Mouse (Mus musculus): ENCODE data around the gene Nfatc3. TPM values are rescaled to one million over a fixed set of nuclear protein-coding genes. Genes with fewer than 3 reads are reported as not detected.

Gene Nfatc3
- total and polyA plus RNA-seq, 3 experiments = 20.6 to 70.0 (median 35.2) TPM

GRCm38 (mm10) chr8:106056455-106056982, 2.1 kb upstream of the Nfatc3 start:
- no peak for DNase-seq

GRCm38 (mm10) chr8:106059613-106060371, 1.2 kb downstream of the Nfatc3 start:
- DNase-seq = no peak

GRCm38 (mm10) chr8:106060521-106060920, 1.9 kb downstream of the Nfatc3 start:
- no peak for DNase-seq

- DNase-seq = no peak
These were observed 3.0 kb downstream of the Nfatc3 start for GRCm38 (mm10) chr8:106061686-106062085.

- no peak for DNase-seq
These were observed 4.4 kb downstream of the Nfatc3 start for GRCm38 (mm10) chr8:106063046-106063445.

- DNase-seq = no peak
These were observed 8.1 kb downstream of the Nfatc3 start for GRCm38 (mm10) chr8:106066721-106067120.

- DNase-seq = no peak
These were observed 10.9 kb downstream of the Nfatc3 start for GRCm38 (mm10) chr8:106069565-106069964.

GRCm38 (mm10) chr8:106072113-106072512, 13.5 kb downstream of the Nfatc3 start:
- no peak for DNase-seq

GRCm38 (mm10) chr8:106074236-106074635, 15.6 kb downstream of the Nfatc3 start:
- DNase-seq = peak; percentile 75

GRCm38 (mm10) chr8:106074659-106075058, 16.0 kb downstream of the Nfatc3 start:
- no peak for DNase-seq

GRCm38 (mm10) chr8:106075161-106075862, 16.7 kb downstream of the Nfatc3 start:
- peak; percentile 87 for DNase-seq

GRCm38 (mm10) chr8:106075863-106076174, 17.2 kb downstream of the Nfatc3 start:
- DNase-seq = no peak

GRCm38 (mm10) chr8:106076612-106077011, 18.0 kb downstream of the Nfatc3 start:
- peak; percentile 52 for DNase-seq

GRCm38 (mm10) chr8:106077452-106078067, 18.9 kb downstream of the Nfatc3 start:
- no peak for DNase-seq

GRCm38 (mm10) chr8:106102321-106102720, 43.7 kb downstream of the Nfatc3 start:
- no peak for DNase-seq

- DNase-seq = no peak
These were observed 45.2 kb downstream of the Nfatc3 start for GRCm38 (mm10) chr8:106103888-106104287.

- no peak for DNase-seq
These were observed 47.6 kb downstream of the Nfatc3 start for GRCm38 (mm10) chr8:106106193-106106592.

- DNase-seq = no peak
These were observed 49.4 kb downstream of the Nfatc3 start for GRCm38 (mm10) chr8:106108080-106108479.

GRCm38 (mm10) chr8:106108729-106109128, 50.1 kb downstream of the Nfatc3 start:
- peak; percentile 14 for DNase-seq

- no peak for DNase-seq
These were observed 53.4 kb downstream of the Nfatc3 start for GRCm38 (mm10) chr8:106112041-106112440.

- no peak for DNase-seq
These were observed 53.9 kb downstream of the Nfatc3 start for GRCm38 (mm10) chr8:106112514-106112913.

- no peak for DNase-seq
These were observed 57.3 kb downstream of the Nfatc3 start for GRCm38 (mm10) chr8:106115897-106116296.

- no peak for DNase-seq
These were observed 64.8 kb downstream of the Nfatc3 start for GRCm38 (mm10) chr8:106123443-106123842.

All from adrenal gland, adult 2 months (tissue).